Mouse (Mus musculus) ZHBTc4 (cell line): ENCODE results near the gene B3gnt2.

Experiments
- DNase-seq: peaks from one replicate; pipeline ENCODE4 v3.0.0-alpha.2; 2011; ENCODE audit warnings: low read depth, low spot score

B3gnt2 gene

DNA sequence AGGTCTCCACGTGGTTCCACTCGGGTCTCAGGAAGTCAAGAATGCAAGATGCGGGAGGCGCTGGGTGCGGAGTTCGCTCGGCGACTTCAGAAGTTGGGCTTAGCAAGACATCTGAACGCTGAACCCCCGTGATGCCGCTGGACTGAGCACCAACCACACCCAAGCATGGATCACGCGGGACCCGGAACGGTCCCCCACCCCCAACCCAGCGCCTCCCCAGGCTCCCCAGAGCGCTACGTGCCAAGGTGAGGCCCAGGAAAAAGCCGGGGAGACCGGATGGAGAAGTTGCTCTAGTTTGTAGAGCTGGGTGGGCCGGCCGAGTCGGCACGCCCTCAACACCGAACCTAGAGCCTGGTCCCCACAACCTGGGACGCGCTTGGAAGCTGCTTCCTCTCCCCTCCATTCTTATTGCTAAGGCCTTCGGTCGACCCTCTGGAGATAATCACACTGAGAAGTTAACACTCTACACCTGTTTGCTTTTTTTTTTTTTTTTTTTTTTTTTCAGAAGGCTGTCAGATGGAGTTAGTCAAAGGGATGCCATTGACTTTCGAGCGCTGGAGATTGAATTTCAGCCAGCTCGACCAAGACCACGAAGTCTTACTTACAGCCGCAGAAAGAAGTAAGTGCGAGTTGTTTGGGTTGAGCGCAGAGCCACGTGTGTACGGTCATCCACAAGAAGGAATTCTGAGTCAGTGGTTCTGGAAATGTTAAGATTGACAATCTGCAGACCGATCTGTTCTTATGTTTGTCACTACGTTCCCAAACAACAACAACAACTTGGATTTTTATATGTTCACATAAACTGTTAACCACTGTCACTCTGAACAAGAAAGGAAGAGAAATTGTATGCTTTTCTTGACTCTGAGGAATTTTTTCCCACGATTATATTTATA lies at the start of gene B3gnt2:
Gene B3gnt2, minus strand, starts transcription at position 627 of the 893 bp plus-strand sequence.
- peak; percentile 74 for DNase-seq

DNA sequence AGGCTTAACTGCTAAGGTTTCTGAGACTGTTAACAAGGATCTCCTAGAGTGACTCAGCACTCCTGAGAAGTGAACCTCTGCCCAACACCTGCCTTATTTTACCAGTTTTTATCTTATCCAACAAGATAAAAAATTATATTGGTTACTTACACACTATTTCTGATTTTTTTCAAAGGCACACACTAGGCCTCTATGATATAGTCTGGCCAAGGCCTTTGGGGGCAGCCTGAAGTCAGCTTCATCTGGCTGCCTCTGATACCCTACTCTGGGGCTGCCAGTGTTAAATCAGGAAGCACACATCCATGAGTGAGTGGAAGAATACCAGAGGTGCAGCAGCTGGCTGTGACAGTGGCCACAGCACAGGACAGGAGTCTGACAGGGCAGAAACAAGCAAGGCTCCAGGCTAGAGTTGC lies 45.7 kb upstream of the B3gnt2 start:
- DNase-seq, result no peak

DNA sequence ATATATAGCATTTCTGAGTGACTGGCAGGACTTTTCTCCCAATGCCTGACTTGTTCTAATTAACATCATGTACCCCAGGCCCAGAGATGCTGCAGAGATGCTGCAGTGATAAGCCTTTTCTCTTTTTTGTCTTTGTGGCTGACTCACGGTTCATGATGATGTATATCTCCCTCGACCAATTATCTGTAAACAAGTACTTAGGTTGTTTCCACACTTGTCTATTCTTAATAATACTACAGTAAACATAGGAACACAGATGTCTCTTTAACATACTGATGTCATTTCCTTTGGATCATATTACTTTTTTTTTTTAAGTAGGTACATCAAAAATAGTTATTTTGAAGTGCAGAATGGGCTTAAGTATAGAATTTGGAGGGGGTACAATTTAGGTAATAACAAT lies 42.2 kb upstream of the B3gnt2 start:
- no peak for DNase-seq

DNA sequence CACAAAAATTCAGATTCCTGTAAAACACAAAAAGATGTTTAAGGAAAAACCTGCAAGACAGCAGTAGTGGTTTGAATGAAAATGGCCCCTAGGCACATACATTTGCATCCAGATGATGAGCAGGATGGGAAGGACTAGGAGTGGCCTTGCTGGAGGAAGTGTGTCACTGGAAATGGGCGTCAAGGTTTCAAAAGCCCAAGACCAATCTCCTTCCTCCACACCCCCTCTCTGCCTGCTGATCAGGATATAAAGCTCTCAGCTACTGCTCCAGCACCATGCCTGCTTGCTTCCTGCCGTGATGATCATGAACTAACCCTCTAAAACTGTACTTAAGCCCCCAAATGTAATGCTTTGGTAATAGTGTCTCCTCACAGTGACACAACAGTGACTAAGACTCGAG lies 39.3 kb upstream of the B3gnt2 start:
- peak; percentile 63 for DNase-seq

DNA sequence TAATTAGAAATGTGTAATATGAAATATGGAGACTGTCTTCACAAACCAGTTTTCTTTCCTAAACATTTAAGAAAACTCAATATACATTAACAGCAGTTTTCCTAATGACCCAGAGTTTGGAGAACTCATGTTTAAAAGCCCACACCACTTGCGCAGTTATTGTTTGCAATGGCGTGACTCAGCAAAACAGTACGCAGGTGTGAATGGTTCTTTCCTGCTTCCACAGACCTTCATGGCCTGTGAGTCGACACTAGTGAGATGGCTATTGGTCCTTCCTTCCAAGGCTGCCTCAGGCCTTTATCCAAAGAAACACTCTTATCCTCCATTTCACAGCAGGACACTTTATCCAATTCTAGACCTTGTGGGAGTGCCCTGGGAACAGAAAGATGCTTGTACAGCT lies 36.9 kb upstream of the B3gnt2 start:
- DNase-seq, result peak; percentile 37

DNA sequence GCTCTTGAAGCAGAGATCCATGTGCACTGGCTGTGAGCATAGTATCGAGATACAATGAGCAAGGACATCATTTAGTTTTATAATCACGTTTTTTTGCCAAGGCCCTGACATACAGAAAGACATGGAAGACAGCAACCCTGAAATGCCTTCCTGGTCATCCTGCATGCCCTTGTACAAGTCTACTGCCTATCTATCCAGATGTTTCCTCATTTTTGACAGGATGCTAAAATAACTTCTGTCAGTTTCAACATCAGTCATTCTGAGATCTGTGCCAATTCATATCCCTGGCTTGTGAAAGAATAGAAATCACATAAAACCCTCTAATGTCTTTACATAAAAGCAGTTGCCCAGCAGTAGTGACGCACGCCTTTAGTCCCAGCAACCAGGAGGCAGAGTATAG lies 36.4 kb upstream of the B3gnt2 start:
- DNase-seq, result no peak

DNA sequence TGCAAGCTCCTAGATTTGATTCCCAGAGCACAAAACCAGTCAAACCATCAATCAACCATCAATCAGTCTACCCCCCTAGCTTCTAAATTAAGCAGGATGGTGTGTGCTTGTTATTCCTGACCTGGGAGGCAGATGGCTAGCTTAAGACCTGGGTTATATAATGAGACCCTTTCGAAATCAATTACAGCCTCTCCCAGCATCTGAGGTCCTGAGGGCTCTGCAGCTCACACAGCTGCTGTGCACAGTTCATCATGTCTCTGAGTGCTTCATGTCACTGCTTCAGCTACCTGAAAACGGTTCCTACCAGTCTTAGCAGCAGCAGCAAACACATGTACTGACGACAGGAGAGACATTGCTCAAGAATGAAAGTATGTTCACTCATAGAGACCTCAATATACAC lies 32.3 kb upstream of the B3gnt2 start:
- no peak for DNase-seq

DNA sequence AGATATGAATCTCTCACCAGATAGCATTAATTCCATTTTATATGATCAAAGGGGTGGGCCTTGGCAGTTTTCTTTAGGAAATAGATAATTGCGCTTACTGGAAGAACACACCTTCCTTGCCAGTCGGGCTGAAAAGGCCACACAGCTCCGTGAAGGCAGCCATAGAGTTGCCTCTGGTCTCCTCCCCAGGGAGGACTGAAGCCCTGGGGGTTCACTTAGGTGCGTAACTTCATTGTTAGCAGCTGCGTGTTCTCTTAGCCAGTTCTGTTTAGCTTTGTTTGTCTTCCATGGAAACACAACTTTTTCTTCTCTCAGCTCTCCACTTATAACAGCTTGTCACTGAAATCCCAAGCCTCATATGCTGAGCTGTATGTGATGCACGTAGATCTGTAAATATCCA lies 31.7 kb upstream of the B3gnt2 start:
- DNase-seq, result no peak

DNA sequence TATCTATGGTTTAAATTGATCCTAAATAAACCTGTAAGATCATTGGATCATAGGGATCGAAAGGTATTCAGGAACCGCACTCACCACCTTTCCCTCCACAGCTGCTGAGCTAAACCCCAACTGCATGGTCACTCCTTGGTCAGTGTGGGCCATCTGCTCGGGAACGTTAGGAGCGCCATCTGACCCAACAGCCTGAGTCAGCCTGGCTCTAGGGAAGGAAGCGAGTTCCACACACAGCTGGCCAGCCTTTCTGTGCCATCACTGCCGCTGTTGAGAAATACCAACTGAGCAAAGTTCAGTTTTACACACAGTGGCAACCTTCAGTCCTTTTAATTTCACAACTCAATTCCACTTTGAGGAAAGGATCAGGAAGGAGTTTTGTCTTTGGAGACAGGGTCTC lies 31.1 kb upstream of the B3gnt2 start:
- DNase-seq, result no peak

DNA sequence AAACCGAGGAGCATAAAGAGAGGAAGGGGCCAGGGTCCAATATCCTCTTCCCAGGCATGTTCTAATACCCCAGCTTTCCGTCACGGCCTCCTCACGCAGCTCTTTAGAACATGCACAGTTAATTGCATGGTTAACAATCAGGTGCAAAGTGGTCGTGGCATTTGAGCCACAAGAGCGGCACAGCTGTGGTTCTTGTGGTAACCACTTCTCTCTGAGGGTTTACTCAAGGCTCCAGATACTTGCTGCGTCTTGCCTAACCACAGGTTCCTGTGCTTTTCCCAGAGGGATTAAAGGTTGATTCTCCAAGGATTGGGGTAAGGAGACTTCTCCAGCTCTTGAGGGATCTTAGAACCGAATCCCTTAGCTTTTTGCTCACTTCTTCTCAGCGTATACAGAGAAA lies 30.5 kb upstream of the B3gnt2 start:
- no peak for DNase-seq

DNA sequence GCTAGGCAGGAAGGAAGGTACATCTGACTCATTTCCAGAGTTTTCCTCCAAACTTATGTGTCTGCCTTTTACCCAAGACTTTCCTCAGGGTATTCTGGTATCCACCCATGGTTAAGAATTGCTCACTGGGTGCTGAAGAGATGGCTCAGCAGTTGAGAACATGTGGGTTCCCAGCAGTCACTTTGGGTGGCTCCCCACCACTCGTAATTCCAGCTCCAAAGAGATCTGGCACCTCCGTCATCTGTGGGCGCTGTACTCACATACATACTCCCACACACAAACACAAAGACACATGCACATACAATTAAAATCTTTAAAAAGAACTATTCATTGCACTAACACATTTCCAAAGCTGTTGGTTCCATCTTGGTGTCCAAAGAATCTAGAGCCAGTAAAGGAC lies 28.5 kb upstream of the B3gnt2 start:
- DNase-seq, result no peak

DNA sequence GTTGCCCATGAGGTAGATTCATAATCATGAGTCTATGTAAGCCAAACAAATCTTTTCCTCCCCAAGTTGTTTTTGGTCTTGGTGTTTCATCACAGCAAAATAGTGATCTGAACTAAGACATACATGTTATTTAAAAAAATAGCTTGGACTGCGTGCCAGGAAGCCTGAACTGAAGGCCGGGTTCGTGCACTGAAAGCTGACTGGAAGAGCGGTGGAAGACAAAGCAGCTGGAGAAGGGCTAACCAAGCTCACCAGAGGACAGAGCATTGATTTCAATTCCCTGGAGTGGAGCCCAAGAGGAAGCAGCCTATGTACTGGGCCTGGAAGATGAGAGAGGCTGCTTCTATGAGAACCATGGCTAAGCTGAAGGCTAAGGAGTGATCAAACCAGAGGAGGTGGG lies 26.2 kb upstream of the B3gnt2 start:
- DNase-seq, result no peak

DNA sequence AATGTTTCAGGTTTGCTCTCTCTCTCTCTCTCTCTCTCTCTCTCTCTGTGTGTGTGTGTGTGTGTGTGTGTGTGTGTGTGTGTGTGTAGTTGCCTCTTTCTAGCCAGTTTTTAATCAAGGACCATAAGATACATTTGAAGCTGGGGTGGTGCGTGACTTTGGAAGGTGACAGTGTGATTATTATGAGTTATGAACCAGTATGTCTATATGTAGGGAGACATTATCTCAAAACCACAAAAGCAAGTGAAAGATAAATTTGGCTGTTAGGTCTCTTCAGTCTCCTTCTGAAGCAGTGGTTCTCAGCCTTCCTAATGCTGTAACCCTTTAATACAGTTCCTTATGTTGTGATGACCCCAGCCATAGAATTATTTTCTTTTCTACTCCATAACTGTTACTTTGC lies 24.6 kb upstream of the B3gnt2 start:
- DNase-seq, result no peak

DNA sequence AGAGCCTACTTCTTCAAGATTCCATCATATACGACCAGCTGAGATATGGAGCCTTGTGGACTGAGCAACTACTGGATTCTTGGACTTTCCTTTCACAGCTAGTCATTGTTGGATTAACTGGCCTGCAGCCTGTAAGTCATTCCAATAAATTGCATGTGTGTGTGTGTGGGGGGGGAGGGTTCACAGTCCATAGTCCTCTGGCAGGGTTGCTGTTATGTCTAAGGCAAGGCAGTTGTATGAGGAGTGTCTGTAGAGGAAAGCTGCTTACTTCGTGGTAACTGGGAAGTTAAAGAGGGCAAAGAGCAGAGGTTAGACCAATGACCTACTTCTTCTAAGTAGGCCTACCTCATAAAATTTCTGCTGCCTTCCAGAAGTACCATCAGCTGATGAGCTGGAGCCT lies 22.9 kb upstream of the B3gnt2 start:
- no peak for DNase-seq

DNA sequence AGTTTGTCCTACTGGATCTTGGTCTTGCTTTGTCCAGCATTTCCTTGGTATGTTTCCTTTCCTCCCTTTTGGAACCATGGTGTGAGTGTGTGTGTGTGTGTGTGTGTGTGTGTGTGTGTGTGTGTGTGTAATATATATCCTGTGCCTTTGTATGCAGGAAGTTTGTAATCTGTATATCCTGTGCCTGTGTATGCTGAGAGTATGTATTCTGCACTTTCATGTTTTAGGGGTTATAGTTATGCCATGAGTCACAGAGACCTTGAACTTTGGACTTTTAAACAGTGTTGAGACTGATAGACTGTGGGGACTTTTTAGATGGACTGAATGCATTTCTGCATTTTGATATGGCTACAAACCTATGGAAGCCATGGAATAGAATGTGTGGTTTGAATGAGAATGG lies 22.2 kb upstream of the B3gnt2 start:
- DNase-seq, result no peak

DNA sequence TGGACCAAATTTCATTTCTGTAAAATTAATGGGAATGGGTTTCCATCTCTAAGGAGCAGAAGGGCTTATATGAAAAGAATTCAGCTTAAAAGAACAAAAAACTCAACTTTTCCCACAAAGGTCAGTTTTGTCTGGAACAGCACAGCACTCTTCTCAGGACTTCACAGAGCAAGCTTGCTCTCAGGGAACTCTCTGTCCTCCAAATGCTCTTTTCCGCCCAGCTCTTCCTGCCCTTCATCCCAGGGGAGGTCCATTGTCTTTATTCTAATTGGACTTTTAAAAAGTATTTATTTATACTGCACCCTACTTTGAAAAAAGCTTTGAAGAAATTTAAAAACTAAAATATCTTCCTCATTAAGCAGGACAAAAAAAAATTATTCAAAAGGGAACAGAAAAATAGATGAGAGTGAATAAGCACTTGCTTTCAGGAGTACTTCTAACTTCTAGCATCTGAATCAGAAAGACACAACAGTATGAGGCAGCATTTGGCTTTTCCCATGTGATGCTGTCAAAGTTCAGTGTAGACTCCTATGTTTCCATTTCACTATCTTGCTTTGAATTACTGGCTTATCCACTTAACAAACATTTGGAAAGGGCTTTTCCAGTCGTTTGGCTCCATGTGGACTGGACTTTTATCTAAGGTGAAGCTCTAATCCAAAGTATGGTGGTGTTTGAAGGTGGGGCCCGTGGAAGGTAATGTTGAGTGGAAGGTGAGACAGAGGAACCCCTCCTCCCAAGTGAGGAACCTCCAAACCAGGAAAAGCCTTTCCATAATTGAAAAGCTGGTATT lies 19.8 kb upstream of the B3gnt2 start:
- no peak for DNase-seq

DNA sequence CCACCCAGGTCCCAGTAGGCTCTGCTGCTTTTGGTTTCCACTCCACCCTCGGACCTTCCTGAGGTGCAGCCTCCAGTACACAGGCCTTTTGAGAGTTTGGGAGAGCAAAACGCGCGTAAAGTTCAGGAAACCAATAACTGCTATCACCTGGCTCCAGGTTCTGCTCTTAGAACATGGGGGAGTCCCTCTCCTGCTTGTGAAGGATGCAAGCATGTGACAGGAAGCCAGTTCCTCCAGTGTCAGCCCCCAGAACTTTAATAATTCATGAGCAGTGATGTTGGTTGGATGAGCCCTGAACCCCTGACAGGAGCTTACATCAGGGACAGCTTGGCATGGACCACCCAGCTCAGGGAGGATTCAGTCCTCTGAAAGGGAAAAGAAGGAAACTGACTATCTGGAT lies 18.9 kb upstream of the B3gnt2 start:
- no peak for DNase-seq

DNA sequence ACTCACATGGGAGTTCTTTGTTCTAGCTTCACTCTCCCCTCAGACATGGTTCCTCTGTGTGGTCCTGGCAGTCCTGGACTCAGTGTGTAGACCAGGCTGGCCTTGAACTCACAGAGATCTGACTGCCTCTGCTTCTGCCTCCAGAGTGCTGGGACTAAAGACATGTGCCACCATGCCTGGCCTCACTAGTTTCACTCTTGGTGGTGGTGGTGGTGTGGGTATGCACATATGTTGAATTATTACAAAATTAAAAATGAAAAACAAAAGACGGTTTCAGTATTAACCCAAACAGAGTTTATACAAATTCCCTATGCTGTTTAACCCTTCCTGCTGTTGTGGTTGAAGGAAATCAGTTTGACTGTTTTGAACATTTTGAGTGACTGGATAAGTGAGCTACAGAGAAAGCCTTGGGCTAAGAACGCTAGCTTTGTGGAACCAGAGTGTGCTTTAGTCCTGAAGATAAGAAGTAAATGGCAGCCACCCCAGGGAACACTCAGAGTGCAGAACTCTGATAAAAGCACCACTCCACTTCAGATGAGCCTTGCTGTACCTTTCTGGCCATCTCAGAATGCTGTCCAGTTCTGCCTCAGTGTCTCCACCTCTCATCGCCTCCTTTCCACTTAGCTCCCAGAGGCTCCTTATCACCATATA lies 16.0 kb upstream of the B3gnt2 start:
- DNase-seq, result no peak

DNA sequence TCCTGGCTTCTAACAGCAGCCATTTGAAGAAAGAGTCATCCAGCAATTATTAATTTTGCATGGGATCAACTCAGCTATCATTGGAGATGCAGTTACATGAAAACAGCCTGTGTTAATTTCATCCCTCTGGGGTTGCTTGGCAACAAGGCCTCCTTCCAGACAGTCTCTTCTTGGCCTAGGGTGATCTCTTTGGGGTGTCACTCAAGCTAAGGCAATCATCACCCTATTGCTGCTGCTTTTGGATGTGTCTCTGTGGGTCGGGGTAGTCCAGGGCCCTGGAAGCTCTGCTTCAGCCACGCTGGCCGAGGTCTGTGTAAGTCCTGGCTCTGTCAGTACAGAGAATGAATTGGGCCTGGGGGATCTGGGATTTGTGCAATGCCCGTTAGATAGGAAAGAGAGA lies 14.5 kb upstream of the B3gnt2 start:
- DNase-seq, result no peak

DNA sequence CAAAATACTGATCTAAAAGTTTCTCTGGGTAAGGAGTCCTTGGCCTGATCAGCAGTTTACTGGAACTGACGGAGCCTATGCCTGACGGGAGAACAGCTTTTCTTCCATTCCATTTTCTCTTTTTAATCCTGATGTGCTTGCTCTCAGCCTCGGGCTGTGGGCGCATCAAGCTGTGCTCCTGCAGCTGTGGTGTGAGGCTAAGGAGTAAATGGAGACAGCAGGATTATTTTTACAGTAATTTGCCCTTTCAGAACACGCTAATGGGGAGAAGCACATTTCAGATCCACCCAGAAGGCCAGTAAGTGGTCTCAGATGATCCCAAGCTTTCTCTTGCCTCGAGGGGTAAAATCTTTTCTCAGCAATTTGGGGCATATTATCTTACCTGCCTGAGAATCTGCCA lies 14.0 kb upstream of the B3gnt2 start:
- DNase-seq, result no peak

DNA sequence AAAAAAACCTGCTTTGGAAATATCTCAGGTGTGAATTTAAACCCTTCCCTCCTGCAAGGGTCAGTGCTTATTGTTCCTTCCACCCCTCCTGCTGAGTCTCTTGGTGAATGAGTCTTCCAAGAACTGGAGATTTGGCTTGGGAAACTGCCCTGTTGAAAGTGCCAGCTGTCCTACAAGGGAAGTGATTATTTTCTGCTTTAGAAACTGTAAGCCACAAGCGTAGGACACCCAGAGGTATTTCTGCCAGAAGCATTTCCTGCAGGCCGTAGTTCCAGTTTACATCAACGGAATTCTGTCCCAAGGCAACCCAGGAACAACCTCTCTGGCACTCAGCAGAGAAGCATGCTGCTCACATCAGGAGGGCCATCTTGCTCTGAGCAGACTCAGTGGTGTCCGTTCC lies 12.6 kb upstream of the B3gnt2 start:
- DNase-seq, result no peak

DNA sequence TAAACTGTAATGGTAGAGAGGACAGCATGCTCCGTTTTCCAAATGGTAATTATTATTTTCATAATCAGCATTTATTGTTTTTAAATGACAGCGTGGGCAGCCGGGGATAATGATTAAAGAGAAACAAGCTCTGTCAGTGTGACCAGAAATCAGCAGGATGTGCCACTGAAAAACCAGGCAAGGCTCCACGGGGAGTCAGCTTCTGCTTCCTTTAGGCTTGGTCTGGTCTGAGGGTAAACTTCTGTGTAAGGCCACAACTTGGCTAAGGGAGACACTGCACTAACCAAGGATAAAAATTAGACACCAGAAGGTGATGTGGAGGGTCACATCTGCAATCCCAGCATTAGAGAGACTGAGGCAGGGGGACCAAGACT lies 11.5 kb upstream of the B3gnt2 start:
- no peak for DNase-seq
